Mouse (Mus musculus) lung, embryonic 15.5 days (tissue): ENCODE measurements at regions not wholly inside any gene's neighbourhood (a gene's known extent, or its start where the extent isn't known, plus 50 kb on each side); places are given as distances from the start of the nearest gene placed in this dataset.

Experiments
- ATAC-seq: fragments of 200-750 bp; cut with Nextera tagmentation; 2 replicates; pipeline ENCODE4 v1.8.0; 2017; ENCODE audit warnings: moderate number of reproducible peaks, borderline replicate concordance; ENCODE audit not compliant: low FRiP score, low TSS enrichment; ENCODE audit errors: extremely low read depth
- H3K27ac ChIP-seq: fragments of 300-500 bp; sonication (generic); 2 replicates; pipeline ENCODE4 v1.5.1; 2015; ENCODE audit warnings: moderate library complexity, mild to moderate bottlenecking, inconsistent platforms
- H3K27me3 ChIP-seq: fragments of 300-500 bp; sonication (generic); 2 replicates; pipeline ENCODE4 v1.6.1; 2015; ENCODE audit warnings: inconsistent platforms
- H3K36me3 ChIP-seq: fragments of 300-500 bp; sonication (generic); 2 replicates; pipeline ENCODE4 v1.6.1; 2015; ENCODE audit warnings: inconsistent platforms
- H3K4me1 ChIP-seq: fragments of 300-500 bp; sonication (generic); 2 replicates; pipeline ENCODE4 v1.6.1; 2015; ENCODE audit warnings: inconsistent platforms
- H3K4me2 ChIP-seq: fragments of 300-500 bp; sonication (generic); 2 replicates; pipeline ENCODE4 v1.6.1; 2015; ENCODE audit warnings: inconsistent platforms, mild to moderate bottlenecking, moderate library complexity
- H3K4me3 ChIP-seq: fragments of 300-500 bp; sonication (generic); 2 replicates; pipeline ENCODE4 v1.5.1; 2015; ENCODE audit warnings: mild to moderate bottlenecking, inconsistent platforms
- H3K9ac ChIP-seq: fragments of 300-500 bp; sonication (generic); 2 replicates; pipeline ENCODE4 v1.6.1; 2015; ENCODE audit warnings: inconsistent platforms
- H3K9me3 ChIP-seq: fragments of 300-500 bp; sonication (generic); 2 replicates; pipeline ENCODE4 v1.6.1; 2016; ENCODE audit warnings: inconsistent platforms
- WGBS: fragments of 180-500 bp; shearing (Covaris S2); methylation state at CpG from one replicate; pipeline ENCODE4 v1.1.7; 2015; 5-methylcytosine and 5-hydroxymethylcytosine counted together

DNA sequence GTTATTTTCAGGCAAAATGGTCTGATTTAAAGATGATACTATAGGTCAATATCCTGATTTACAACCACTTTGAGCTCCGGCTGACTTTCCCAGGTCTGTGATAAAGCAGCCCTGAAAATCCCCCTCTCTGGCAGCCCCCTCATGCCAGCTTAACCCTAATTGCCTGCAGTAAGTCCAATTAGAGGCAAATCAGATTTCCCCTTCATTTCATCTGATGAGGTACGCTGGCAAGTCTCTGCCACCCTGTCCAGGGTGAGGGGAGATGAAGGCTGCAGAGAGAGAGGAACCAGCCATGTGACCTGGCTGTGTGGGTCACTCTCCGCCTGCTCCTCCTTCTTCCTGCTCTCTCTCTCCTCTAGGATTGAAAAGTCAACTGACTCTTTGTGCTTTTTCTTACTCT lies 160.6 kb downstream of the Ly86 start:
- Histone ChIP-seq H3K27ac (peak overlapping the region; percentile 85), H3K4me1 (peaks cover 50% of the 10 kb centered on the region), H3K27me3 (no peaks in the 10 kb centered on the region), H3K4me2 (no peak overlapping the region), H3K9ac (no peak overlapping the region), H3K36me3 (no peaks in the 10 kb centered on the region), H3K4me3 (no peak overlapping the region), H3K9me3 (no peaks in the 10 kb centered on the region)
- ATAC-seq = no peak
- 64% methylated on average over 3 of the region's 3 CpGs for WGBS

DNA sequence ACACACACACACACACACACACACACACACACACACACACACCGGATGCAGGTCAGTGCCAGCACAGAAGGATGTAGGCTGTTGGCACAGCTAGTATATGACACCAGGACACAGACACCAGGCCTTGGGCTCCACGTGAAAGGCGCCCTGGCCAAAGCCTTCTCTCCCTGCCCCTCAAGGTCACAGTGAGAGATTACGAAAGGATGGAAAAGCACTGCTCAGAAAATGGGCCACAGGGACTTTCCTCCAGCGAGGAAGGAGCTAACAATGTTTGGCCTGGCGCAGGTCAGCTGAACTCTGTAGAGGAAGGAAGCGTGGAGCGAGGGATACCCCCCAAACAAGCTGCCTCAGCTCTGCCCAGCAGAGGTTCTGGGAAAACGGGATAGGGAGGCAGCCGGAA lies 161.0 kb downstream of the Ly86 start:
- Histone ChIP-seq H3K4me1 (peaks cover 54% of the 10 kb centered on the region), H3K9ac (no peak overlapping the region), H3K9me3 (no peaks in the 10 kb centered on the region), H3K27me3 (no peaks in the 10 kb centered on the region), H3K36me3 (no peaks in the 10 kb centered on the region), H3K4me3 (no peak overlapping the region), H3K4me2 (no peak overlapping the region), H3K27ac (peak overlapping the region; percentile 85)
- 51% methylated on average over 10 of the region's 10 CpGs for WGBS
- ATAC-seq = no peak

- Histone ChIP-seq H3K27me3 (no peaks in the 10 kb centered on the region), H3K4me2 (no peak overlapping the region), H3K9ac (no peak overlapping the region), H3K27ac (peak overlapping the region; percentile 85), H3K4me3 (no peak overlapping the region), H3K36me3 (no peaks in the 10 kb centered on the region), H3K4me1 (peaks cover 54% of the 10 kb centered on the region), H3K9me3 (no peaks in the 10 kb centered on the region)
- WGBS = 56% methylated on average over 8 of the region's 8 CpGs
- ATAC-seq = no peak
Observed at GRCm38 (mm10) chr13:37506701-37507100, 161.7 kb downstream of the Ly86 start.

DNA sequence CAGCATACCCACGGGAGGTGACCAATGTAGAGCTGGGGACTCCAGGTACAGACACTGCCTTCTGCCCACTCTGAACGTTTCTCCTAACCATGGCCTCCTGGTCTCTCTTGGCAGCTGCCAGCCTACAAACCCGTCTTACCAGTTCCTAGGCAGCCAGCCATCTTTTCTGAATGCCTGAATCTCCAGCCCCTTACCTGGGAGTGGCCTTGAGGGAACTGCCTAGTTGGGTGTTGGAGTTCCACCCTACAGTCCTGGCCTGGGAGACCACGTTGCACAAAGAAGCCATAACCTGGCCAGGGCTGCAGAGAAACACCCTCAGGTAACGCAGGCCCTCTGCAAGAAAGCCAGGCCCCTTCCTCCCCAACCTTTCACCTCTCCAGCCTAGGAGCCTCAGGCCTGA lies 162.1 kb downstream of the Ly86 start:
- Histone ChIP-seq H3K27me3 (no peaks in the 10 kb centered on the region), H3K9ac (peak overlapping the region; percentile 27; the same call in 1 of the 2 replicates), H3K4me3 (no peak overlapping the region), H3K9me3 (no peaks in the 10 kb centered on the region), H3K4me2 (peak overlapping the region; percentile 30; the same call in 1 of the 2 replicates), H3K27ac (peak overlapping the region; percentile 85), H3K4me1 (peaks cover 54% of the 10 kb centered on the region), H3K36me3 (no peaks in the 10 kb centered on the region)
- 54% methylated on average over 5 of the region's 5 CpGs for WGBS
- ATAC-seq = peak; percentile 20; the same call in 1 of the 2 replicates

GRCm38 (mm10) chr13:37508385-37509351 lies 163.7 kb downstream of the Ly86 start:
- Histone ChIP-seq H3K9ac (0 out of 2 replicates have a peak overlapping the region, but pooled peaks have one; percentile 2), H3K4me2 (peak overlapping the region; percentile 7), H3K36me3 (no peaks in the 10 kb centered on the region), H3K4me3 (no peak overlapping the region), H3K4me1 (peaks cover 60% of the 10 kb centered on the region), H3K27me3 (no peaks in the 10 kb centered on the region), H3K27ac (peak overlapping the region; percentile 85), H3K9me3 (no peaks in the 10 kb centered on the region)
- 26% methylated on average over 19 of the region's 19 CpGs for WGBS
- ATAC-seq = peak; percentile 53; the same call in 1 of the 2 replicates

GRCm38 (mm10) chr13:37509352-37509851 lies 164.4 kb downstream of the Ly86 start:
- Histone ChIP-seq H3K36me3 (no peaks in the 10 kb centered on the region), H3K4me1 (peaks cover 67% of the 10 kb centered on the region), H3K9ac (no peak overlapping the region), H3K27me3 (no peaks in the 10 kb centered on the region), H3K4me2 (peak overlapping the region; percentile 7), H3K4me3 (no peak overlapping the region), H3K9me3 (no peaks in the 10 kb centered on the region), H3K27ac (peak overlapping the region; percentile 85)
- 13% methylated on average over 11 of the region's 12 CpGs for WGBS
- ATAC-seq = peak; percentile 76

- peak overlapping the region; percentile 85 for H3K27ac ChIP-seq
- H3K9me3 ChIP-seq = no peaks in the 10 kb centered on the region
- H3K27me3 ChIP-seq = no peaks in the 10 kb centered on the region
- 72% methylated on average over 6 of the region's 6 CpGs for WGBS
- no peaks in the 10 kb centered on the region for H3K36me3 ChIP-seq
- H3K4me2 ChIP-seq = no peak overlapping the region
- peaks cover 74% of the 10 kb centered on the region for H3K4me1 ChIP-seq
- no peak overlapping the region for H3K4me3 ChIP-seq
- H3K9ac ChIP-seq = no peak overlapping the region
- ATAC-seq = no peak
Observed at GRCm38 (mm10) chr13:37510511-37510910, 165.5 kb downstream of the Ly86 start.

DNA sequence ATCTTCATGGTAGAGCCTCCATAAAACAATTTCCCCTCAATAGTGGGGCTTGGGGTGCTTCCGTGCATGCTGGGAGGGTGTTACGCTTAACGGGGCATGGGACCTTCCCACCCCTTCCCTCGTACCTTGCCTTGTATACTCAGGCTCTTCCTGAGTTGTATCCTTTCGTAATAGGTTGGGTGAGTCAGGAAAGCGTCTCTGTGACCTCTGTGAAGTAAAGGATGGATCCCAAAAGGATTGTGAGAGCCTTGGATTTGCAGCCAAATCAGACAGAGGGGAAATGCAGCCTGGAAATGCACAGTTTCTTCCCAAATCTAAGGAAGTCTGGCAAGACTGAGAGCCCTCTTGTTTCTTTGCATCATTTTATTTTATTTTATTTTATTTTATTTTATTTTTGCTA lies 166.0 kb downstream of the Ly86 start:
- ATAC-seq = no peak
- H3K4me1 ChIP-seq = peaks cover 69% of the 10 kb centered on the region
- no peaks in the 10 kb centered on the region for H3K36me3 ChIP-seq
- no peaks in the 10 kb centered on the region for H3K27me3 ChIP-seq
- H3K9ac ChIP-seq = no peak overlapping the region
- H3K27ac ChIP-seq = peak overlapping the region; percentile 85
- no peaks in the 10 kb centered on the region for H3K9me3 ChIP-seq
- no peak overlapping the region for H3K4me3 ChIP-seq
- no peak overlapping the region for H3K4me2 ChIP-seq
- 69% methylated on average over 6 of the region's 6 CpGs for WGBS

GRCm38 (mm10) chr13:37511406-37511805 lies 166.4 kb downstream of the Ly86 start:
- no peak for ATAC-seq
- 71% methylated on average over 4 of the region's 4 CpGs for WGBS
- H3K4me1 ChIP-seq = peaks cover 65% of the 10 kb centered on the region

GRCm38 (mm10) chr13:37512781-37513180 lies 167.8 kb downstream of the Ly86 start:
- Histone ChIP-seq H3K9ac (no peak overlapping the region), H3K4me3 (no peak overlapping the region), H3K27ac (peak overlapping the region; percentile 69; the same call in 1 of the 2 replicates), H3K4me2 (no peak overlapping the region), H3K36me3 (no peaks in the 10 kb centered on the region), H3K4me1 (peaks cover 53% of the 10 kb centered on the region), H3K9me3 (no peaks in the 10 kb centered on the region), H3K27me3 (no peaks in the 10 kb centered on the region)
- ATAC-seq = no peak
- WGBS = 39% methylated on average over 3 of the region's 3 CpGs

More at GRCm38 (mm10) chr13:37511406-37511805, 166.4 kb downstream of the Ly86 start:
- Histone ChIP-seq H3K27ac (no peak overlapping the region), H3K36me3 (no peaks in the 10 kb centered on the region), H3K4me3 (no peak overlapping the region), H3K4me2 (no peak overlapping the region), H3K27me3 (no peaks in the 10 kb centered on the region), H3K9ac (no peak overlapping the region), H3K9me3 (no peaks in the 10 kb centered on the region)

DNA sequence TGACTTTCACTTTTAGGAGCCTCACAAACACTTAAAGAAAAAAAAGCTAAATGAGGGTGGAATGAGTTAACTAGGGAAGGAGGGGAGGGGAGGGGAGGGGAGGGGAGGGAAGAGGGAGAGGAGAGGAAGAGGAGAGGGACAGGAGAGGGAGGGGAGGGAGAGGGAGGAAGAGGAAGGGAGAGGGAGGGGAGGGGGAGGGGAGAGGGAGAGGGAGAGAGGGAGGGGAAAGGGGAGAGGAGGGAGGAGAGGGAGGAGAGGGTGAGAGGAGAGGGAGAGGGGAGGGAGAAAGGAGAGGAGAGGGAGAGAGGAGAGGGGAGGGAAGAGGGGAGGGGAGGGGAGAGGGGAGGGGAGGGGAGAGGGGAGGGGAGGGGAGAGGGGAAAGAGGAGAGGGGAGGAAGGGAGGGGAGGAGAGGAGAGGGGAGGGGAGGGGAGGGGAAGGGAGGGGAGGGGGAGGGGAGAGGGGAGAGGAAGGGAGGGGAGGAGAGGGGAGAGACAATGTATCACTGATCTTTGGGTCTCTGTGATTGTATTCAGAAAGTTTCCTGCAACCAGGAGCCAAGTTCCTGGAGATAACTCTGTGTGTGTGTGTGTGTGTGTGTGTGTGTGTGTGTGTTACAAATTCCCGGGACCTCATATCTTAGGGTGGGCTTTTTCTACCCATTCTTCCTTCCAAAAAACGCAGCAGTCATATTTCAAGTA lies 168.3 kb downstream of the Ly86 start:
- ATAC-seq = no peak
- H3K9me3 ChIP-seq = no peaks in the 10 kb centered on the region

More for the DNA sequence above, 168.3 kb downstream of the Ly86 start:
- Histone ChIP-seq H3K4me2 (peak overlapping the region; percentile 42; the same call in 1 of the 2 replicates), H3K27me3 (no peaks in the 10 kb centered on the region), H3K36me3 (no peaks in the 10 kb centered on the region), H3K9ac (no peak overlapping the region), H3K4me3 (no peak overlapping the region), H3K4me1 (peaks cover 48% of the 10 kb centered on the region), H3K27ac (peak overlapping the region; percentile 88)
- 8% methylated on average over 2 of the region's 2 CpGs for WGBS
